Mouse (Mus musculus) intestine, postnatal 0 days (tissue): ENCODE measurements around the gene Fxr2. TPM values are rescaled to one million over a fixed set of nuclear protein-coding genes. Genes with fewer than 3 reads are reported as not detected.
"Not testable (repeated sequence)": the region's sequence is repeated elsewhere in the genome, so short reads cannot be mapped to it uniquely, and the experiment has no call there.

Experiments
- ATAC-seq: fragments of 200-750 bp; cut with Nextera tagmentation; 2 replicates; pipeline ENCODE4 v1.8.0; 2017; ENCODE audit warnings: mild to moderate bottlenecking, moderate TSS enrichment, moderate library complexity
- H3K27ac ChIP-seq: fragments of 300-500 bp; sonication (generic); 2 replicates; pipeline ENCODE4 v1.5.1; 2014; ENCODE audit warnings: mild to moderate bottlenecking, low read depth, low read length, moderate library complexity
- H3K27me3 ChIP-seq: fragments of 300-500 bp; sonication (generic); replicated peaks from 2 replicates; pipeline ENCODE4 v1.6.1; 2014; ENCODE audit warnings: low read length, mixed read lengths; ENCODE audit not compliant: control insufficient read depth, insufficient read depth
- H3K36me3 ChIP-seq: fragments of 300-500 bp; sonication (generic); 2 replicates; pipeline ENCODE4 v1.6.1; 2014; ENCODE audit warnings: mild to moderate bottlenecking, moderate library complexity; ENCODE audit not compliant: control insufficient read depth, insufficient read depth
- H3K4me1 ChIP-seq: fragments of 300-500 bp; sonication (generic); replicated peaks from 2 replicates; pipeline ENCODE4 v1.6.1; 2014; ENCODE audit warnings: antibody characterized with exemption, low read length, mixed read lengths; ENCODE audit not compliant: control insufficient read depth, insufficient read depth
- H3K4me2 ChIP-seq: fragments of 300-500 bp; sonication (generic); replicated peaks from 2 replicates; pipeline ENCODE4 v1.6.1; 2014; ENCODE audit warnings: low read depth, mild to moderate bottlenecking, moderate library complexity
- H3K4me3 ChIP-seq: fragments of 300-500 bp; sonication (generic); 2 replicates; pipeline ENCODE4 v1.5.1; 2014; ENCODE audit warnings: low read depth, low read length
- H3K9ac ChIP-seq: fragments of 300-500 bp; sonication (generic); 2 replicates; pipeline ENCODE4 v1.6.1; 2014; ENCODE audit warnings: mild to moderate bottlenecking, low read depth, low read length
- H3K9me3 ChIP-seq: fragments of 300-500 bp; sonication (generic); 2 replicates; pipeline ENCODE4 v1.6.1; 2016; ENCODE audit warnings: mixed run types; ENCODE audit not compliant: control insufficient read depth
- CTCF ChIP-seq: sonication (generic); IDR thresholded peaks from 2 replicates; pipeline ENCODE4 v1.5.1; 2016; ENCODE audit warnings: low read depth, mild to moderate bottlenecking, control low read depth, antibody characterized with exemption, moderate library complexity
- WGBS: fragments of 180-500 bp; shearing (Covaris S2); extraction: QIAGEN DNeasy Blood & Tissue Kit; methylation state at CpG from one replicate; pipeline ENCODE4 v1.1.7; 2014; 5-methylcytosine and 5-hydroxymethylcytosine counted together
- polyA plus RNA-seq: library from polyadenylated mRNA; unstranded; fragments of >200 nt; fragmentation: Nextera tagmentation; extraction: Ambion mirVana; gene quantifications from 2 replicates; pipeline ENCODE4 v1.2.1, GENCODE M21; 2015

Fxr2 gene
- polyA plus RNA-seq, 1 experiment from 2014 or later: 9.8 TPM

DNA sequence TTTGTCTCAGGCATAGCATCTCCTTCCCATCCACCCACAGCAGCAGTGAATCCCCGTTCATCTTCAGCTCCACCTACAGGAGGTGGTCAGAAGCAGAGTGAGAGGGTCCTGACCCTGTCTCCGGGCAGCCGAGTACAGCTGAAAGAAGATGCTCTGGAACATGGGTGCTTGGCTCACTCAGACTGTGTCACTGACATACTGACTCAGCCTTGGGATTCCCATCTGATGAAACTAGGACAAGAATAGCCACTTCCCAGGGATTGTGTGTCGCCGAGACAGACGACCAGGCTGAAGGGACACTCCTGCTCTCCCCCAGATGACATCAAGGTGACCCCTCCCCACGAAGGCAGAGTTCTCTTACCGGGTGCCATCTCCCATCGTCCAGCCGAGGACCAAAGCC is 16.0 kb upstream of the Fxr2 start:
- Histone ChIP-seq H3K27ac (no peak overlapping the region), H3K27me3 (no peaks in the 10 kb centered on the region), H3K4me1 (0 out of 2 replicates have a peak, but pooled peaks cover 6% of the 10 kb centered on the region), H3K4me2 (no peak overlapping the region), H3K4me3 (no peak overlapping the region), H3K36me3 (no peaks in the 10 kb centered on the region), H3K9ac (no peak overlapping the region), H3K9me3 (no peaks in the 10 kb centered on the region)
- no peak for ATAC-seq
- no peak for TF ChIP-seq CTCF
- WGBS: 54% methylated on average over 10 of the region's 10 CpGs

DNA sequence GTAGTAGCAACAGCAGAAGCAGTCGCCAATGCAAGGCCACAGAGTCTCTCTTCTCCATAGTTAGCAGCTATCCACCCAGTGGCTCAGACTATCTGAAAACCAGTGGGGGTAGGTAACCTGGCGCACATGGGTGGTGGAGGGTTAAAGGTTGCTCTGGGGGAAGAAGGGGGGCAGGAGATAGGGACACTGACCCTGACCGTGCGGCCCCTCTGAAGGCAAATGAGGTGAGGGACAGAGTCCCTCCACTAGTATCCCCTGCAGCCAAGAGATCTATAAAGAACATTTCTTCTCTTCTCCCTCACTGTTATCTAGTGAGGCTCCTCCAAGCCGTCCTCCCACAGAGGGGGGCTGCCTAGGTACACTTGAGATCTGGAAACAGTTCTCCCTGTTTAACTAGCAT is 15.0 kb upstream of the Fxr2 start, which contains the start of gene Shbg:
Shbg (minus strand) TSS at position 101 of the 400 bp plus-strand sequence.
- no peaks in the 10 kb centered on the region for H3K27me3 ChIP-seq
- TF ChIP-seq CTCF: no peak
- ATAC-seq: no peak
- H3K4me1 ChIP-seq: peaks cover 6% of the 10 kb centered on the region; the same call in 1 of the 2 replicates
- no peak within 1 kb of the TSS for H3K4me2 ChIP-seq
- 61% methylated on average over 5 of the region's 5 CpGs for WGBS
- no peak within 1 kb of the TSS for H3K27ac ChIP-seq
- no peaks in the 10 kb centered on the region for H3K9me3 ChIP-seq
- no peak within 1 kb of the TSS for H3K4me3 ChIP-seq
- no peaks in the 10 kb centered on the region for H3K36me3 ChIP-seq
- no peak within 1 kb of the TSS for H3K9ac ChIP-seq

DNA sequence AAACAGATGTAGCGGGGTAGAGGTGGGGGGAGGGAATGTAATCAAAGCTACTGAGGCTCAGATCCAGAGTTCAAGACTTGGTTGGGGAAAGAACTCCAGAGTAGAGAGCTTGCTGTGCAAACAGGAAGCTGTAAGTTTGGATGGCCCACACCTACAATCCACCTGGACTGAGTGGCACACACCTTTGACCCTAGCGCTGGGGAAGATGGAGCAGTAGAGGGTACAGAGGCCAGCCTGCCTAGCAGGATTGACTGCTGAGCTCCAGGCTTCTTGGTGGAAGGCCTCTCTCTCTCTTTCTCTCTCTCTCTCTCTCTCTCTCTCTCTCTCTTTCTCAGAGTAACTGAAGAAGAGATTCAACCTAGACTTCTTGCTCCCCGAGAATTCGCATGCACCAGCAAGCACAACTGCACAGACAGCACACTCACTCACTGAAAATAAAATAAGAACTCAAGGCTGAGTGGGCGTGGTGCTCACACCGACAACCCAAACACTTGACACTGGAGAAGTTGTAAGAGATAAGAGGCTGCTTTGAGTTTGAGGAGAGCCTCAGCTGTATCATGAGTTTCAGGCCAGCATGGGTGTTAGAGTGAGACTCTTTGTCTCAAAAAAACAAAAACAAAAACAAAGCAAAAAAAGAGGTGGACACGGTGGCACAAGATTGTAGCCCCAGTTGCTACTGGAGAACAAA is 12.3 kb upstream of the Fxr2 start:
- Histone ChIP-seq H3K4me1 (peaks cover 3% of the 10 kb centered on the region; the same call in 1 of the 2 replicates), H3K36me3 (no peaks in the 10 kb centered on the region), H3K27ac (peak overlapping the region; percentile 16; the same call in 1 of the 2 replicates), H3K9me3 (no peaks in the 10 kb centered on the region), H3K27me3 (no peaks in the 10 kb centered on the region), H3K4me3 (no peak overlapping the region), H3K4me2 (0 out of 2 replicates have a peak overlapping the region, but pooled peaks have one; percentile 3), H3K9ac (no peak overlapping the region)
- peak; percentile 63 for ATAC-seq
- 50% methylated on average over 7 of the region's 7 CpGs for WGBS
- no peak for TF ChIP-seq CTCF

DNA sequence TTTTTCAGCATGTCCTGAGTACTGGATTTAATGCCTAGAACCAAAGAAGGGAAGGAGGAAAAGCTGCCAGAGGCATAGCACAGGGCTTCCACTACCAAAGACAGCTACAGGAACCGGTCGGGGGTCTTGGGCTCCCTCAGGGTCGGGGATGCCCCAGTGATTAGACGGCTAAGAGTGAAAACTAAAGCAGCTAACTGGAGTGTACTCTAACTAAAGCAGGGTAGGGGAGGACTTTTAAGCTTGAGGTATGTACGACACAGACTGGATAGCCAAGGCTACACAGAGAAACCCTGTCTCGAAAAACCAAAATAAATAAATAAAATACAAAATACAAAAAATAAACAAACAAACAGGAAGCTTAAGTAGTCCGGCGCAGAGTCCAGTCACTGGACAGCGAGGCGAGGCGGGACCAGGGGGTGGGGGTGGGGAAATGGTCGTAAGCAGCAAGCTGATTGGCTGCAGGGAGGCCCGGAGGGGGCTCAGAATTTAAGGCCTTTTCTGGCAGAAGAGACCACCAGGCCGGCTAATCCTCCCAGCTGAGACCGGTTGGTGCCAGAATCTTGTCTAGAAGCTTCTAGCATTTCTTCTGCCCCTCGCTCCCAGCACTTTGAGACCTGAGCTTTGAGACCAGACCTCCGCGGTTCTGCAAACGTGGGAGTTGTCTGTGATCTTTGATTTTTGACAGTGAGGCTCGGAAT is 11.1 kb upstream of the Fxr2 start, which contains the start of gene Sat2:
Sat2 (plus strand) TSS at position 454 of the 698 bp plus-strand sequence.
- H3K9ac ChIP-seq: peak within 1 kb of the TSS; percentile 57
- no peak for TF ChIP-seq CTCF
- no peaks in the 10 kb centered on the region for H3K27me3 ChIP-seq
- peak within 1 kb of the TSS; percentile 70 for H3K4me2 ChIP-seq
- 5% methylated on average over 20 of the region's 20 CpGs for WGBS
- H3K27ac ChIP-seq: peak within 1 kb of the TSS; percentile 63
- H3K4me1 ChIP-seq: peaks cover 3% of the 10 kb centered on the region; the same call in 1 of the 2 replicates
- no peaks in the 10 kb centered on the region for H3K9me3 ChIP-seq
- peak within 1 kb of the TSS; percentile 54 for H3K4me3 ChIP-seq
- no peaks in the 10 kb centered on the region for H3K36me3 ChIP-seq
- peak; percentile 49 for ATAC-seq

DNA sequence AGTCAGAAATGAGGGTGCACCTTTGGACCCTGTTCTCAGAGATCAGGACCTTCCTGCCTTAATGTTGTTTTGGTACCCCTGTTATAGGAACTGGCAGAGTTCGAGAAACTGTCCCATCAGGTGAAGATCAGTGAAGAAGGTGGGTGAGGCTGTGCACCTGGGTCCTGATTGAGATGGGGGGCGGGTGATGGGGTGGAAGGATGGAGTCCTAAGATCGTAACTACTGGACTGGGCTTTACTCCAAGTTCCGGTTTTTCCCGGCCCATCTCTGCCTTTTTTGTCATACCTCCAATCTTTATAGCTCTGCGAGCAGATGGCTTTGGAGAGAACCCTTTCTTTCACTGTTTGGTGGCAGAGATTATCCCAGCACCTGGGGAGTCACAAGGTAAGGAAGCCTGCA is 10.4 kb upstream of the Fxr2 start:
- 13% methylated on average over 6 of the region's 6 CpGs for WGBS
- Histone ChIP-seq H3K27ac (0 out of 2 replicates have a peak overlapping the region, but pooled peaks have one; percentile 63), H3K4me3 (peak overlapping the region; percentile 54), H3K36me3 (no peaks in the 10 kb centered on the region), H3K9ac (peak overlapping the region; percentile 57), H3K27me3 (no peaks in the 10 kb centered on the region), H3K9me3 (no peaks in the 10 kb centered on the region), H3K4me2 (peak overlapping the region; percentile 70), H3K4me1 (peaks cover 3% of the 10 kb centered on the region; the same call in 1 of the 2 replicates)
- no peak for ATAC-seq
- TF ChIP-seq CTCF: no peak

DNA sequence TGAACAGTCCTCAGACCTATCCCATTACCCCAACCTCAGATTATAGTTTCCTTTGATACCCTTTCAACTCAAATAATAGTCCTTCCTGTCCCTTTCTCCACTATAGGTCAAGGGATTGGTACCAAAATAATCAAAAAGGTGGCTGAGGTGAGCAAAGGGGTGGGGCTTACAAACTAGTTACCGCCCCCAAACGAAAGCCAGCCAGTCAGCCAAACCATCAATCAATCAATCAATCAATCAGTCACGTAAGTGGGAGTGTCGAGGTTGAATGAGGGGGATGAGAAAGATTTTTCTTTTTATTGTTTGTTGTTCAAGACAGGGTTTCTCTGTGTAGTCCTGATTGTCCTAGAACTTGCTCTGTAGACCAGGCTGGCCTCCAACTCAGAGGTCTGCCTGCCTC is 9.8 kb upstream of the Fxr2 start:
- H3K9ac ChIP-seq: no peak overlapping the region
- H3K4me2 ChIP-seq: no peak overlapping the region; the same call in 1 of the 2 replicates
- 81% methylated on average over 4 of the region's 4 CpGs for WGBS
- TF ChIP-seq CTCF: no peak
- H3K4me1 ChIP-seq: peaks cover 3% of the 10 kb centered on the region; the same call in 1 of the 2 replicates
- ATAC-seq: no peak
- no peaks in the 10 kb centered on the region for H3K9me3 ChIP-seq
- no peaks in the 10 kb centered on the region for H3K27me3 ChIP-seq
- no peak overlapping the region for H3K27ac ChIP-seq
- H3K4me3 ChIP-seq: no peak overlapping the region
- no peaks in the 10 kb centered on the region for H3K36me3 ChIP-seq

DNA sequence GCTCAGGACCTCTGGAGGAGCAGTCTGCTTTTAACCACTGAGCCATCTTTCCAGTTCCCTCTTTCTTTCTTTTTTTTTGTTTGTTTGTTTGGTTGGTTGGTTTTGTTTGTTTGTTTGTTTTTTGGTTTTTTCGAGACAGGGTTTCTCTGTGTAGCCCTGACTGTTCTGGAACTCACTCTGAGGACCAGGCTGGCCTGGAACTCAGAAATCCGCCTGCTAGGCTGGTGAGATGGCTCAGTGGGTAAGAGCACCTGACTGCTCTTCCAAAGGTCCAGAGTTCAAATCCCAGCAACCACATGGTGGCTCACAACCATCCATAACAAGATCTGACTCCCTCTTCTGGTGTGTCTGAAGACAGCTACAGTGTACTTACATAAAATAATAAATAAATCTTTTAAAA is 8.5 kb upstream of the Fxr2 start:
- not testable (repeated sequence) for H3K36me3 ChIP-seq, H3K4me1 ChIP-seq, H3K27ac ChIP-seq, H3K9me3 ChIP-seq, H3K4me2 ChIP-seq, ATAC-seq, H3K27me3 ChIP-seq, H3K9ac ChIP-seq, H3K4me3 ChIP-seq
- 84% methylated on average over 2 of the region's 2 CpGs for WGBS
